Mouse (Mus musculus): ENCODE measurements around the gene Tdo2. TPM values are rescaled to one million over a fixed set of nuclear protein-coding genes. Genes with fewer than 3 reads are reported as not detected.

Gene Tdo2
- total RNA-seq (2023): not detected

GRCm38 (mm10) chr3:81976102-81976501, at the start of gene Tdo2:
TSS of gene Tdo2 (minus strand) at chr3:81976202.

GRCm38 (mm10) chr3:81981990-81982389, 6.0 kb upstream of the Tdo2 start, which contains the start of gene Asic5:
TSS of gene Asic5 (plus strand) at chr3:81982290.

DNA sequence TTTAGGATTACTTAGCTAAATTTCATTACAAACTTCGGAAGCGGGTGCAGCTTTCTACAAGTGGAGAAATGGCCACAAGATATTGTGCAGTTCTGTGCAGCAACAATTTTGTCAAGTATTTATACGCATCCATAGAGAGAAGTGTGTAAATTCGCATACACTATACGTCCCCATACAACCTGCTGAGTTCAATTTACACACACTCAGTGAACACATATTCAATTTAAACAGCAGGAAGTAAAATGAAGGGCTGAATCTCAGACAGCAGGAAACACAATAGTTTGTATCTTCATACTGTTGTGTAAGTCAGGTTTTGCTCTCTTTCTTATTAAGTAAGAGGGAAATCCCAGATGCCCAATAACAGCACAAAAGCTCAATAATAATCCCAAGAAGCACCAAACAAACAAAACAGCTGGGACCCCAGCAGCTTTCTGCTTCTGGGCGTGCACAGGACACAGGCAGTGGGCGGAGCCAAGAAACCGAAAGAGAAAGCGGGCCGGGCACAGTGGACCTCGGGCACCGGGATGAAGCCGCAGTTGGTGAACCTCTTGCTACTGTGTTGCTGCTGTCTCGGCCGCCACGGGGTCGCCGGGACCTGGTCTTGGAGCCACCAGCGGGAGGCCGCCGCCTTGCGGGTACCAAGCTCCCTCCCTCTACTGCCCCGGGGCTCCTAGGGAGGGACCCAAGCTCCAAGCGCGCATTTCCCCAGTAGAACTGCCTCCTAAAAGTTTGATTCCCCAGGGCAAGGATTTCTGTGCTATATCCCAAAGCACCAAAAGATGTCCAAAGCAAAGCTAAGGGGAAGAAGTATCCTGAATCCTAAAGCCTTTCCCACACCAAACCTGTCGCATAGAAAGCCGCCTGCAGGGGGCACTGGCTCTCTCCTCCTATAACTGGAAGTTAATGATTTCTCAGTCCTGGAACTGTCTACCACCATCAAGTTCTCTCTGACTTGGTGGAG, 43.6 kb downstream of the Tdo2 start, which contains the start of gene Ctso:
Ctso (plus strand) TSS at position 461 of the 961 bp plus-strand sequence.

Other genes starting within 250 kb of the Tdo2 start
- 35.1 TPM for gene Ctso, start 43.6 kb downstream of the Tdo2 start, total RNA-seq (2023)
- not detected for gene Asic5, start 6.1 kb upstream of the Tdo2 start, total RNA-seq (2023)
- 3.6 TPM for gene Gucy1b1, start 98.5 kb upstream of the Tdo2 start, total RNA-seq (2023)
- 1.9 TPM for gene Gucy1a1, start 169.6 kb upstream of the Tdo2 start, total RNA-seq (2023)

Measured in CD8-positive naive resting alpha-beta T cell, adult 57 days (primary cell).